Mouse (Mus musculus) thymus, adult 18-20 months (tissue): ENCODE results near the gene Grip2.

ENCODE experiments used
- DNase-seq, 2 experiments: peaks; one replicate each; pipeline ENCODE4 v3.0.0; 2022; ENCODE audit warnings: mixed read lengths in 2 of 2

The Grip2 gene

DNA sequence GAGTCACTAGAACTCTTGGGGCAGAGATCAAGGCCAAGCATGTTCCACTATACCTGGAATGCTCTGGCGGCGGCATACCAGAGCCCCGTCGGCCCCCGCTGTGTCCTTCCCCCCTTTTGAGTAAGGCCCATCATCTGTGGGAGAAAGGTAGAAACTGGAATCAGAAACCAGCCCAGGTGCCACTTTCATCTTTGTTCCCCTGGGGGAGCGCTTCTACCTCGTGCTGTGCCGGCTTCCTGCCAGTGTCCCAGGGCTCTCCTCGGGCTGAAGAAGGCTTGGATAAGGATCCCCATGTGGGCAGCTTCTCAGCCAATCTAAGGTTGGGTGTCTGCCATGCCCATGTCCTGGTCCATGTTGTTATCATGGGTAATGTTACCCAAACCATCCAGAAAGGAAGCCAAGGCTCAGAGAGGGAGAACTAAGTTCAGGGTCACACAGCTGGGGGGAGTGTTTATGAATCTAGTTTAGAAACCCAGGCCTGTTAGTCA, 38.7 kb downstream of the Grip2 start:
- no peak for DNase-seq

DNA sequence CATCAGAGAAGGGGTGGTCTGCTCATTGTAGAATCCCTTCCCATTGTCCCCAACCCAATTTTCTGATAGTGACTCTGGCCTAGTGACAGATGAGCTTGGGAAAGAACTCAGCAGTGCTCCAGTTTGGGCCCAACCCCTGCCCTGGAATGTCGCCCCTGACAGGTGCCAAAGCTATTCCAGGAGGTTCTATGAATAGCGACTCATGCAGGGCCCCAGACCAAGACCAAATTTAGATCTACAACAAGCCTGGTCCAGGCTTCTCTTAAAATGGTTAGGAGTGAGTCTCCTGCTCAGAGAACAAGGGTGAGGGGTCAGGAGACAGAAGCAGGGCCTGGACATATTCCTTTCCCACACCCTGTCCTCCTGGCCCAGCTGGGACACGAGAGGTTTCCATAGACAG, 42.0 kb downstream of the Grip2 start:
- no peak for DNase-seq

DNA sequence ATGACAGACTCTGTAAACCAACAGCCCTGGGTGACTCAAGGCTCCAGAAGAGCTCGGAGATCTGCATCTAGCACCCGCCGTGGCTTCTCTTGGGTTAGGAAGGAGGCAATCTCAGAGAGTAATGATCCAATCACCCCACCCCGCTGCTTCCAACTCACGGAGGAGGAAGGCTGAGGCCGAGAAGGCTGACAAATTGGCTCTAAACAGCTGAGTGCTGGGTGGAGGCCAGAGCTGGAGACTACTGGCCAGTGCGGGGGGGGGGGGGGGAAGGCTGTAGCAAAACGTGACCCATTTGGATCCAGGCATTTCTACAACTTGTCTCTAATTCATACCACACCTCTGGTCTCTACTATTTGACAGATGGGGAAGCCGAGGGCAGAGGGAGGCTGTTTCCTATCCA, 47.8 kb downstream of the Grip2 start:
- DNase-seq: no peak

DNA sequence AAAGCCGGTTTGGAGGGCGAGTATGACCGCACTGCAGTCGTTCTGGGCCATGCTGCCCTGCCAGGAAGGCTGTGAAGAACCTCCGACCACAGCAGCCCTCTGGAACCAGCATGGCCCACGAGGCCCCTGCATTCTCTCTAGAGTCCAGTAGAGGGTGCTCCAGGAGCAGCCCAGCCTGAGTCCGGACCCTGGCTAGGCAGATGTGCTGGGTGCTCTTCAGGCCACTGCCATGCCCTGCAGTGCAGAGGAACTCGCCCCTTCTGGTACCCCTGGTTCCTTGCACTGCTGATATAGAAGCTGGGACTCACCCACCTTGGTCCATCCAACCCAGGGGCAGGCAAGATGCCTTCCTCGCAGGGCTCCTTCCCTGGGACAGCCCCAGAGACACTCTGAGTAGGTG, 50.5 kb downstream of the Grip2 start:
- no peak for DNase-seq

DNA sequence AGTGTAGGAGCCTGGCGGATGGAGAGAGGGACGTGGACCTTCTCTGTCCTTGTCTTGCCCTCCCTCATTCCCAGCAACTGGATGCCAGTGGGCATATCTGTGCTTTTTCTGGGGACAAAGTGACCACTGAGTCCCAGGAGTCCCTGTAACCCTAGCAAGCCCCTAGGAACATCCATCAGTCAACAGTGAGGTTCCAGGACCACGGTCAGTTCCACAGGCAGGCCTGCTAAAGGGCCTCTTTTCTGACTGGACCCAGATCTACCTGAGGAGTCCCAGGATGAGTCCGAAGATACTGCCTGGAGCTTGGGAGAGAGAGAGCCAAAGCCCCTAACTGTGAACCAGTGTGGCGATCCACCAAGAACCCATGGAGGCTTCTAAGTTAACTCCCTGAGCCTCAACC, 53.1 kb downstream of the Grip2 start:
- DNase-seq: no peak

DNA sequence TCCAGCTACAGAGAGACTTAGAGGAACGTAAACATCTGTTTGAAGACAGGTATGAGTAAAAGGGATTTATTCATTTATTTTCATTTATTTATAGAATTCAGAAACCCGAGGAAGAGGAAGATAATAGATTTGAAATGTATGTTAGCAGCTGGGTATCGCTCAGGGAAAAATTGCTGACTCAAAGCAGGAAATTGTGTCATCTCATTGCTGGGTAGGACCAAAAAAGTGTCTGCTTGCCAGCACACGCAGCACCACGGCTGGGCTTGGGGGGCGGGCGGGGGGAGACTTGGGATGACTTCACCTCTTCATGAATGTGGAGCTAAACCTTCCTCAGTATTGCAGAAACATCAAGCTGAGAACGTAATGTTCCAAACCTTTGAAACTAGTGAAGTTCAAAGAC, 59.5 kb downstream of the Grip2 start:
- no peak for DNase-seq

DNA sequence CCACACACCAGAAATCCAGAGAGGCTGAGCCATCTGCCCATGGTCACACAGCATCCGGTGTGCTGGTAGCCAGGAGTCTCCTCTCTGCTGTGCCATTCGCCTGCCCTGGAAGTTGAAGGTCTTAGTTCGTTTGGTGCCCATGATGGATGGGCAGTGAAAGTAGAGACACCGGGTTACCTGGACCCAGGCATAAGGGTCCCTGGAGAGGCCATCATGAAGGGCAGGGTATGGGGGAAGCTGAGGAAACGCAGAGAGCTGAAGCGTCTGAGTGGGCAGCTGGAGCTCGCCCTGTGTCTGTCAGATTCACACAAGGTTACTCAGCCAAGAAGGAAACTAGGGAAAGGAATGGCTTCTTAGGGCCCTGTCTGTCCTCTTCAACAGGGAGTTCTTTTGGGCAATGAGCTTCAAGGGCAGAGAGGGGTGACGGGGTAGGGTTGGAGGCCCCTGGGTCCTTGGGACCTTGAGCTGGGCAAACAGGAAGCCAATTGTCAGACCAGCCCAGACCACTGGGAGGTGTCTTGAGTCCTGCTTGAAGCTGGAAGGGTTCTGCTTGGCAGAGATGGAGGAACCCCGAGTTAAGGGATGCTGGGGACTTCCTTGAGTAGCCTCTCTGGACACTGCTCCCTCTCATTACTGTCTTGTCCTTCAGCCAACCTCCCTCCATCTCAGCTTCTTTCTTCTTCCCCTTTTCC, 64.9 kb downstream of the Grip2 start:
- DNase-seq: no peak

DNA sequence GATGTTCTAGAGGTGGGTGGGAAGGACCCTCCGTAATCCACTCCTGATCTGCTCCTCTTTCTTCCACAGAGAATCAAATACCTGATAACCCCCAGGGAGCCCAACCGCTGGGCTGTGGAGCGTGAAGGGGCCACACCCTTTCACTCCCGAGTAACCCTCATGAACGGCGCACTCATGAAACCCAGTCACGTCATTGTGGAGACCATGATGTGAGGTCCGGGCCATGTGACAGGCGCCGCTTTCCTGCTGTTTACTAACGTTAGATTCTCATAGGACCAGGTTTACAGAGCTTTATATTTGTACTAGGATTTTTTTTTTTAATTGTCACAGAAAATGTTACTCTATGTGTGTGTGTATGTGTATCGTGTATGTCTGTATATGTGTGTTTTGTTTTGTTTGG, 72.2 kb downstream of the Grip2 start:
- DNase-seq: no peak

DNA sequence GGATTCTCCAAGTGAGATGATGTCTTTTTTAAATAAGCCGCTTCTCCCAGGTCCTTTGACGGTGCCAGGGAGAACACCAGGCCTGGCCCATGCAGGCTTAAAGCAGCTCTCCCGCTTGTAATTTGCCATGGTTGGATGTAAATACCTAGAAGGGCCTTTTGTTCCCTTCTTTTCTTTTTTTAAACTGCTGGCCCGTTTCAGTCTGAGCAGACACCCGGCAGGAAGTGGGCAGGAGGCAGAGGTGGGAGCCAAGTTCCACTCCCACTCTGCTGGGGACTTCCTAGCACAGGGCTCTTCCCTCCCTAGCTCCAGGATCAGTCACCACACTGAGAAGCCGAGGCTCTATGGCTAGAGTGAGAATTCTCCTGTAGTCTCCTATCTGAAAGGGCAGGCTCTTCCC, 73.0 kb downstream of the Grip2 start:
- no peak for DNase-seq

DNA sequence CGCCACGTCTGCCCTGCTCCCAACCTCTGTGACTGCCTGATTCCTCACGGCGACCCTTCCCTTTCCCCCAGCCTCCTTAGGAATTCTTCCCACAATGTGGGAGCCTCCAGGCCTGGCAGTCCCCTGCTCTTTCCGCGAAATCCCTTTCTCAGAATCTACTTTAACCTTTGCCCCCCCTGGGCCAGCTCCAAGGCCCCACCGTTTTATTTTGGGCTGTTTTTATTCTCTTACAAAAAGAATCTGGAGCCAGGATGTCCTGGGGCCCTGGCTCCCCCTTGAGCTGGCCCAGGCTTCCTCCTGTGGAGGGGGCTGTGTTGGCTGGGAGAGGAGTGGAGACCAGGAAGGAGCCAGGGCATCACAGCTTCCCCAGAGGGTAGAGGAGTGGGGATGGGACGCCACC, 74.2 kb downstream of the Grip2 start:
- no peak for DNase-seq

DNA sequence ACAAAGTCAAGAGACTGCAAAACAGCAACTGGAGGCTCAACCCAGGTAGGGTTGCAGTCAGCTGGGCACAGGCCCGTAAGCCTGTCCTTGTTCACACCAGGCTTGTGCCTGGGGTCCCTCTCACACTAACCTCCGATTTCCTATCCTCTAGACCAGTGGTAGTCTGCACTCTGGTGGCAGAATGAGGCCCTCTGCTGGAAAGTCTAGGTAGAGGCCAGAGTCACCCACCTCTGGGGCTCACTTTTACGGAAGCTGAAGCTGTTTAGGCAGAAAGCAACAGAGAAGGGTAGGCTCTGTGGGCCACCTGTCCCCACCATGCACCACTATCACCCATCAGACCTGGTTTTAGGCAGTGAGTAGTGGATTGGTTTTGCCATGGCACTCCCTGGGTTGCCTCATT, 76.1 kb downstream of the Grip2 start:
- DNase-seq: no peak

DNA sequence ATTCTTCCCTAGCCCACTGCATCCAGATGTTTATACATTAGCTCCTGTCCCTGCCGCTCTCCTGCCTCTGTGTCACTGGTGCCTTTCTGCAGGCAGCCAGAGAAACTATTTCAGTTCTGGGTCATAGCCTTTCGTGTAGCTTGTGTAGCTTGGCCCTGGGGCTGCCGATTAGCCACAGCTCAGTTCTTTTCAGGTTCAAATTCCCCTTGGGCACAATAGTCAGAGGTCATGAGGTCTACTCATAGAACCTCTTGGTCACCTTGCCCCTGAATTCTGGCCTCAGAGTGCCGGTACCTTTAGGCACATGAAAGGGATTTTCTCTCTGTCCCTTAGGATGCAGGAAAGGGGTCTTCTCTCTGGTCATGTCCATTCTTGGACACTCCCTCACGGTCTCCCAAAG, 80.3 kb downstream of the Grip2 start:
- DNase-seq: no peak

DNA sequence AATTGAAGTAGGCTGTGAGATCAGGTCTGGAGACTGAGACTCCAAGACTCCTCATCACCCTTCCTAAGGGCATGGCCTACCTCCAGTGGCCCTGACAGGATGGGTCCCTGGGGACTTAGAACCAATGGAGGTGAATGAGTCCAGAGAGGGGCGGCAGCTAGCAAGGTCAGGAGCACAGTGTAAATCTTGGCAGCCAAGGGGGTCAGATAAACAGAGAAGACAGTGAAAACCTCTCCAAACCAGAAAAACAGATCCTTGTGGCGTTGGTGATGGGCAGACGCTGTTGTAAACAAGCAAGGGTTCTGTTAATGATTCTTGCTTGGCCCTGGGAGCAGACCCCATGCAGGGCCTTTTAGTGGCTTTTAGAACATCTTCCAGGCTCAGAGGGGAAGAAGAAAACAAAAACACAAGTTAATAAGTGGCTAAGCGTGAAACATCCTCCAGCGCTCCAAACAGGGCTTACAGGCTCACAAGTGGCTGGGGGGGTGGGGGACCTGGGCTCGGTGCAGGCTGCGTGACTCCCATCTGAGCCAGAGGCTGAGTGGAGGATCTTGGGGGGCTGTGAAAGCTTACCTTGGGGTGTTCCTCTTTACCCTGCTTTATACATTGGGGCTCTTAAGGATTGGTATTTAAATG, 81.0 kb downstream of the Grip2 start:
- no peak for DNase-seq

DNA sequence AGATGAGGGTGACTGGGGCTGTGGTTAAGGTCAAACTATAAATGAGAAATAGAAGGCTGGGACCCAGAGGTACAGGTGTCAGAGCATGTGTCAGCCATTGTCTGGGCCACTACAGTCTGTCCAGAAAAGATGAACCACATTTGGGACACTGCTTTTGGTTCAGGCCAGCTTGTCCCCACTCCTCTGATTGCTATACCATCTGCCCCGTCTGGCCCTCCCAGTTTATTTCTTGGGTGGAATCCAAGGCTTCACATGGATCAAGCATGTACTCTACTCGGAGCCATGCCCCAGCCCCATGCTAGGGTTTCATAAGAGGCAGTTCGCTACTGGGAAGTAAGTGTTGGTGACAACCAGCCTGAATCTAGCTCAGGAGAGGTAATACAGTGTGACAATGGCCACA, 81.8 kb downstream of the Grip2 start:
- DNase-seq: no peak

DNA sequence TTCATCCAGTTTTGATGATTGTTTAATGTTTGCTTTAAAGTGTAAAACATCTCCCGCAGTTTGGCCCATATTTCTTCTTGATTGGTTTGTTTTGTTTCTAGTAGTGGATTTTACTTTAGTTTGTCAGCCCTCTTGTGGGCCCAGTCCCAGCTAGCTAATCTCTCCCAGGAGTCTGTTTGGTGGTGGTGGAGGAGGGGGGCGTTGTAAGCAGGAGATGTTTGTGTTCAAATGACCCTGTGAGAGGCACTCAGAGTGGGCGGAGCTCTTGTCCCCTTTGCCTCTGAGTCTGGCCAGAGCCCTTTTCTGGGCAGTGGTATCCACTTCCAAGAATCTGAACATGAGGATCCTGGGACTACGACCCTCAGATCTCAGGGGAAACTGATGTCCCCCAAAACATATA, 83.2 kb downstream of the Grip2 start:
- DNase-seq: no peak

DNA sequence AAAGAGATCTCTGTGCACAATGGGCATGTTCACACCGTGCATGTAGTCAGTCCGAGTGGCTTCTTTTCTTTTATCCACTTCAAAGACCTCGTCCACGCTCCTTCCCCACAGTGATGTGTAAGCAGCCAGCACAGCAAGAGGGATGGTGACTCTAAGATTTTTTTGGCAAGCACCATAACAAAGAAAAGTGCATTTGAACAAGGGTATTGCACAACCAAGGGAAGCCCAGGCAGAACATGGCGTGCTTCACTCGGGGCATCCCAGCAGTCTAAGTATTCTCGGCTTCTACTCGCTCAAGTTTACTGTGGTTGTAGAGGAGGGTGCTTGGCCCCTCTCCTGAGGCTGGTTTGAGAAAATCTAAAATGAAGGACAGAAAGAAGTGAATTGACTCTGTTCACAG, 84.1 kb downstream of the Grip2 start:
- no peak for DNase-seq

DNA sequence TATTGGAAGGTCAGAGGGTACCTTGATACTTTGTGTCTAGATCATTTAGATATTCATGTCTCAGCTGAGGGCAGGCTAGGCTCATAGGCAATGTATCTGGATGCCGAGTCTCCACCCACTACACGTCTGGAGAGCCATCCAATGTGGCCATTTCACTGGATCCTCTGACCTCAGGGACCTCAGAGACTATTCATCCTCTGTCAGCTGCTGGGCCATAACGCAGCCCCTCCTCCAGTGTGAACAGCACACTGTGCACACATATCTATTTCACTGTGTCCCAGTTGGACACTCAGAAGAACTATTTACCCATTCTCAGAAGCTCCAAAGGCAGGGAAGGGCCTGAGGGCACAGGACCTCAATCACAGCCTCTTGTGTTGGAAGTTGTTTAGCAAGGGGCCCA, 84.6 kb downstream of the Grip2 start:
- no peak for DNase-seq

DNA sequence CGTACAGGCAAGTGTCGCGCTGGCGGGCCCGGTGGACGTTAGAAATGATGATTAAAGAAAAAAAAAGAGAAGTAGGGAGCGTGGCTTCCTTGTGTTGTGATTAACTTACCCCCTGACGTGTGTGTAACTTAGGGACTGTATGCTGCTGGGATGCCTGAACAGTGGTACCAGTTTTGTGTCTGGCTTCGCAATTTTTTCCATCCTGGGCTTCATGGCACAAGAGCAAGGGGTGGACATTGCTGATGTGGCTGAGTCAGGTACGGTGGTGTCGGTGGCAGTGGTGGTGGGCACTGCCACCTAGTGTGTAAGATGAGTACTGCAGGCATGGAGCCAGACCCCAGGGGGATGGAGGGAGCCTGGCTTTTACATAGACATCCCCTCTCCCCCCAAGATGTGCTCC, 86.0 kb downstream of the Grip2 start:
- DNase-seq: peak; percentile 25 to 39

DNA sequence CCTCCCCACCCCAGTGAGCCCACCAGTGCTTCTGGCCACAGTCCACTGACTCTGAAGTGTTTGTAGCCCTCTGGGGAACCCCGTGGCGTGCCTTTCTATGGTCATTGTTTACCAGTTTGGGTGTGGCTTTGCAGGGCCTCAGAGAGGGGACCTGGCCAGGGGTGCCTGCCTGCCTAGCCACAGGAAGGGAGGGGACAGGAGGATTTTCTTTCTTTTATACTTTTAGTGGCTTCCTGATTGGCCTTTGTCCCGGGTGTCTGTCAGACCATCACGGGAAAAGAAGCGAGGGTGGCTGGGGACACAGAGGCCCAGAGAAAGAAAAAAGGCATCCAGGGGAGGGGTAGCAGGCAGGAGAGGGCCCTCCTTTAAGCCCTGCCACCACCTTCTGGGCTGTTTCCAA, 89.0 kb downstream of the Grip2 start:
- DNase-seq: no peak

DNA sequence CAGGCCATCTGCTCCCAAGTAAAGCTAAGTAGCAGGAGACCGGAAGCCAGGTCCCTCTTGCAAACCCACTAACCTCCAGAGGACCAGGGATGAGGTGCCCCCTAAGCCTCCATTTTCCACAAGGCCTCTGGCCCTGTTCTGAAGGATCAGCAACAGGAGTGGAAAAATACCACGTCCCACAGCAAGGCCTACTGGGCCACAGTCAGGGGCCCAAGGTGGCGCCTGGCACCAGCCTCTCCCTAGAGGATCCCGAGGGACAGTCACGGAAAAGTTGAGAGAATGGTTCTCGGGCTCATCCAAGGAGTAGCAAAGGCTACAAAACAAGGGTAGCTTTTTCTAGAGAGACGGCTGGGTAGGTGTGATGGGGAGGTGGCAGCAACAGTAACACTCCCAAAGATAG, 89.6 kb downstream of the Grip2 start:
- no peak for DNase-seq

DNA sequence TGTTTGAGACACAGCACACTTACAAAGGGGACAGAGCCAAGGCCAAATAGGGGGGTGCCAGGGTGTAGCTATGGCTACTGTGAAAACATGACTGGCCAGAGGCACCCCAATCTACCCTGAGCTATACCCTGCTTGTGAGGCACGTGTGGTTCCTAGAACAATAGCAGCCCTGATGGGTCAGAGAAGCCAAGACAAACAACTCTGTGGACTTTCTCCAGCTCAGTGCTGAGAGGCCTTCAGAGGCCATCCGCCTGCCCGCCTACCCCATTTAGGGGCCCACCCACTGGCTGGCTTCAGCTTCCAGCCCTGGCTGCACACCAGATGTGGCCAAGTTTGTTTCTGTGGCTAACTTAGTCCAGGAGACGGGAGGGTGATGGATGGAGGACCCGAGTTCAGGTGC, 90.6 kb downstream of the Grip2 start:
- no peak for DNase-seq

DNA sequence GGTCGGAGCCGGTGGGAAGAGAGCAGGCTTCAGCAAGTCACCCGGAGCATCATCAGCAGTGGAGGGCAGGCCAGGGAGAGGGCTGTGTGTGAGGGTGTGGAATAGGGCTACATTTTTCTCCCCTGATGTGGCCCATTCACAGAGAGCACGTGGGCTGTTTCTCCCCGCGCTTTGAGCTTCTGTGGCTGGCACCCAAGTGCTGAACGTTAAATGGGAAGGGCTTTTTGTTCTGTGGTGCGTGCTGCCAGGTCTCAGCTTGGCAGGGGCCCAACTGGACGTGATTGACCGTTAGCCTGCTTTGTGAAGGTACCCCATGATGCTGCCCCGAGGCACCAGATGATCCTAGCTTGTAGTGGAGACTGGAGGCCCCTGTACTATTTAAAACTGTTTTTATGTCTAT, 94.9 kb downstream of the Grip2 start:
- no peak for DNase-seq

DNA sequence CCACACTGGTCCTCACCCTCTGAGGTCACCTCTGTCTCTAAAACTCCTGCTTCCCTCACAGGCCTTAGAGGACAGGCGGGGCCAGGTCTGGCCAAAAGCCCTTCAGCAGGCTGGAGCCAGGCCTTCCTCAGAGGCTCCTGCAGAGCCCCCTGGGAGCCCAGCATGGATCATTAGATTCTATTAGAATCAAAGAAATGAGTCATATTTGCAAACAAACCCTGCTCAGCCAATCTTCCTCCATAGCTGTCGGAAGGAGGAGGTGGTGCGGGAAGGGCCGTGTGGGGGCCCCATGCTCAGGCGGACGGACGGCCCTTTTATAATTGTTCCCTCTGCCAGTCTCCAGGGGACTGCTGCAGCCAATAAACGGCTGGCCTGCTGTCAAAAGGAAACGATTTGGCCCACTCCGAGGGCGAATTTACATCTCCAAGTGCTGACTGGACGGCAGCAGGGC, 97.3 kb downstream of the Grip2 start:
- no peak for DNase-seq

DNA sequence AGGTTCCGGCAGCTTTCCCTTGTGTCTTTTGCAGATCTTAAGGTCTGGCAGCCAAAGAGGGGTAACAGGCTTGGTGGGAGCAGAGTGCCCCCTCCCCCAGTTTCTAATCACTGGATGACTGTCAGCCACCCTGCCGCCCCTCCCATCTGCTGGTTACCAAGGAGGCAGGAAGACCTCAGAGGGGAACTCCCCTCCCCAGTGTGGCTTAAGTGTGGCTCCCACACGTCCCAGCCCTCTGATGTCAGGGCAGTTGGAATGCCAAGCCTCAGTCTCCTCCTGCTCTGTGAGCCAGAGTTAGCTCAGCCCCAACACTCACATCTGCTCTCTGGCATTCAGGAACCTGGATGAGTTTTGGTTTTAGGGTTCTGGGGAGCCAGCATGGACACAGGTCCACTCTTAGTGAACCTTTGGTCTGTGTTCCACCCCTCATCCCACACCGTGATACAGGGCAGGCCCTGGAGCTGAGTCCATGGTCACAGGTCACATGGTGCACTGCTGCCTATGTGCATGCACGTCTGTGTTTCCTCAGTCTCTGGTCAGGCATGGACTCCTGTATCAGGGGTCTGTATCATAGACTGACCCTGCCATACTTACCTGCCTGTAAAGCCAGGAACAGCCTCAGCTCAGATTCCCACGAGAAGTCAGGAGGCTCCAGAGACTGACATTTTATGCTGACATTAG, 98.0 kb downstream of the Grip2 start:
- no peak for DNase-seq
